Mouse (Mus musculus): ENCODE measurements around the gene Ovca2.
"Not testable (repeated sequence)": the region's sequence is repeated elsewhere in the genome, so short reads cannot be mapped to it uniquely, and the experiment has no call there.

Ovca2 gene

DNA sequence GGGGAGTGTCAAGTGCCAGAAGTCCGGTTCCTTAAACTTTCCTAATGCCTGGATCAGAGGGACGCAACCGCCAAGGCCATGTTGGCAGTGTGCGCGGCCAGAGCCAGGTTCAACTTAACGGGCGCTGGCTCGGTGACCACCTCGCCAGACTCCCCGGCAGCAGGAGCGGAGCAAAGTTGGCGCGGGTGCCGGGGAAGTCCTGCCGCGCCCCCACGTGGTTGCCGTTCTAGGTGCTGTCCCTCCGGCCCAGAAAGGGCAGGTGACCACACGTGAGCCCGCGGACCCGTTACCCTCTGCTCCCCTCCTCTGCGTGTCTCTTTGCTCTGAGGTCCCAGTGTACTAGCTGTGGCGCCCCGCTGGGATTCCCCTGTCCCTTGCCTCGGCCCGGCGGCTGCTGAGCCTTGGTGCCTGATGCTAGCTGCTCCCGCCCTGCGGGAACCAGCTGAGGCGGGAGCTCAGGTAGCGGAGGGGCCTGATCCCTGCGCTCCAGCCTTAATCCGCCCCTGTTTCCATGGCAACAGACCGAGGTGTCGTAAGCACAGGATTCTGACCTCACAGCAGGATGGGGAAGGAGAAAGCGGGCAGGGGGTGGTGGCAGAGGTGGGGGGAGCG is 16.3 kb upstream of the Ovca2 start:
- DNase-seq (ENCODE audit: inconsistent ontology term), result no peak

DNA sequence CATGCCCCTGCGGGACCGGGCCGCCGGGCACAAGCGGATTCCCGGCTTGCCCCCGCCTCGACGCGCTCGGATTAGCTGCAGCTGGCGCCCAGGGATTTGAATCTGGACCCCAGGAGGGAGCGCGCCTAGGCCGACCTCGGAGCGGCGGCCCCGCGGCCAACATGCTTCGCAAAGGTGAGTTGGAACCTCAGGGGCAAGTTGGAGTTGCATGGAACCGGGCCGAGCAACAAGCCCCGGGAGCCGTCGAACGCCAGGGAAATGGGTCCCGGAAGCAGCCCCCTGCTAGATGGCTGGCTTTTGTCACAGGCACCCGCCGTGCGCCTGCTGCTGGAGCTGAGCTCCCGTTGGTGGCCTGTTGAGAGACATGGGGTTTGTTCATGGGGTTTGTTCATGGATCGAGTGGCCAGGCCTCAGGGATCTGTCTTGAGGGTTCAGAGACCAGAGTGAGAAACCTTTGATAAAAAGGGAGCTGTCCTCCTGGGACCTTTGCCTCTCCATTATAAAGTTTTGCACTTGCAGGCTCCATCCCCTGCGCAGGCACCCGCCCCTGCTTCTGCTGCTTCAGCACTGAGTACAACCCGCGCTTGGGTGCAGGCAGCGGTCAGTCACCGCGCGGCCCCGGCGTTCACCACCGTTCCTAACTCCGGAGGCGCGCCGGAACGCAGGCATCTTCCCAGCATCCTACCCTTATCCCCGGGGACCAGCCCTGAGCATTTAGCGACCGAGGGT is 15.7 kb upstream of the Ovca2 start:
- DNase-seq (ENCODE audit: inconsistent ontology term), result peak; percentile 49

DNA sequence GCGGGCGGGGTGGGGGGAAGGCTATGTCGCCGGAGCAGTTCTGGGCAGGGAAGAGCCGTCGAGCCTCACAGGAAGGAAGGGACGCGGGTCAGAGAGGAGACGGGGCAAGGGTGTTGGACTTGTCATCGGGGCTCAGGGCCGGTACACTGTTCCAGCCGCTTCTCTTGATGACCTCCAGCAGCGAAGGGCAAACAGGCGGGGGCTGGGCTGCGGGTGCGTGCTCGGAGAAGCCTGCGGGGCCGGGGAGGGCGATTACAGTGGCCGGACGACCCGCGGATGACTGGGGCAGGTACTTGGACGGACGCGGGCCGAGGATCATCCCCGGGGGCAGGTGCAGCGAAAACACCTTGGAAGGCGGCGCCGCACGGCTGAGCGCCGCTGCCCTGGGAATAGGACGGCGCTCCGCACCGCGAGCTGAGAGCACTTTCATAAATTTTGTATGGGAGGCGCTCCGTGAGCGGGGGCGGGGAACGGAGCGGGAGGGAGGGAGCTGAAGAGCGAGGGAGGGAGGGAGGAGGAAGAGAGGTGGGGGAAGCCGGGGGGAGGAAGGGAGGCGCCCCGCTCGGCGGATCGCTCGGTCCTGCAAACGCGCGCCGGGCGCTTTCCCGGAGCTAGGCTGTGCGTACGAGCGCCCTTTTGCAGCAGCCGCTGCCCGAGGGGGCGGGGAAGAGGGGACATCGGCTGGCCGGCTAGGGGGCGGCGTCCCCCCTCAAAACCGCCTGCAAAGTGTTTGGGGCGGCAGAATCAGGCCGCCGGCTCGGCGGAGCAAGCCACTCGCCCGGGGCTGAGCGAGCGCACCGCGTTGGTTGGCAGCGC is 14.8 kb upstream of the Ovca2 start, which contains the start of gene Rtn4rl1:
Gene Rtn4rl1, plus strand, starts transcription at position 528 of the 816 bp plus-strand sequence.
- DNase-seq (ENCODE audit: inconsistent ontology term), result peak; percentile 47

DNA sequence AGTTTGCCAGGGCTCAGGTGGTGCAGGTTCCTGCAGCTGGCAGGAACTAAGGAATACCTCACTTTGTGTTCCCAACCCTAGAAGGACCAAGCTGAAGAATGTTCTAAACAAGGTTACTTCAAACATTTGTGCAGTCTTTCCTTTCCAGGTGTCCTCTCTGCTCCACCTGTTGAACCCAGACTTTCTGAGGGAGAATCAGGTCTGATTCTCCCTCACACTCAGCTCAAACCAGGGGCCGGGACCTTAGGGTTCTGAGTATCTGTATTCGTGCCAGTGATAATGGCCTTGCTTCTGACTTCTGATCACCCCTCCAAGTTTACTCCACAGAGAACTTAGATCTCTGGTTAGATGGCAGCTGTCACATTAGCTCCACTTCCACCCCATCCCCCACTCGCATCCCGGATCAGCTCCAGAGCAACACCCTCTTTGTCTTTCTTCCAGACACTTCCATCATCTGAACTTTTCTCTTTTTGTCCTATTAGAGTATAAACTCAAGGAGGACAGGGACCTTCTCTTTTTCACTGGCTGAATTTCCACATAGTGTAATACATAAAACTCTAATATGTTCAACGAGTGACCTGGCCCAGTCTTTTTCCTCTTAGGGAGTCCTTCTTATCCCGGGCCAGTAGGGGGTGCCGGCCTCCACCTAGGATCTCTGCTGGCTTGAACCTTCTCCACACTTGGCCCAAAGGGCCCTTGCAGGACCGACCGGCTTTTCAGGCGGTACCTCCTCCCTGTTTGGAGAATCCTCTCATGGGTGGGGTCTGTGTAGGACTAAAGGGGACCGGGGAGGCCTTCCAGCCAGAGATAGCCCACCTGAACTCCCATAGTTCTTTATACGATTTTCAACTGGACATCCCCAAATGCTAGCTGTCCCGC is 13.9 kb upstream of the Ovca2 start:
- peak; percentile 85 for DNase-seq (ENCODE audit: inconsistent ontology term)

DNA sequence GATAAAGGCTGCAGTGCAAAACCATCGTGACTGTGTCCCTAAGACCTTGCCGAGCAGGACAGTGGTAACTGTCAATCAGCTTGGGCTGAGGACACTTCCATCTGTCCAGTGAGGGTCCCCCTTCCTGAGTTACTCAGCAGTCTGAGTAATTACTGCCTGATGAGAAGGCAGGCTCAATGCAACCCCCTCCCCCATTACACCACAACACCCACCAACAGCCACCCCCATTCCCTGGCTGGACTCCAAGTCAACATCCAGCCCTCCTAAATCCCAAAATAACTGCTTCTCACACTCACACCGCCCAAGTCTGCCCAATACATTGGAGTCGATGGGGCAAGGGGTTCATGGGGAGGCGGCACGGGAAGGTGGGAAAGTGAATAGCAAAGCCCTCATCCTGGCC is 13.2 kb upstream of the Ovca2 start:
- DNase-seq (ENCODE audit: inconsistent ontology term), result no peak

DNA sequence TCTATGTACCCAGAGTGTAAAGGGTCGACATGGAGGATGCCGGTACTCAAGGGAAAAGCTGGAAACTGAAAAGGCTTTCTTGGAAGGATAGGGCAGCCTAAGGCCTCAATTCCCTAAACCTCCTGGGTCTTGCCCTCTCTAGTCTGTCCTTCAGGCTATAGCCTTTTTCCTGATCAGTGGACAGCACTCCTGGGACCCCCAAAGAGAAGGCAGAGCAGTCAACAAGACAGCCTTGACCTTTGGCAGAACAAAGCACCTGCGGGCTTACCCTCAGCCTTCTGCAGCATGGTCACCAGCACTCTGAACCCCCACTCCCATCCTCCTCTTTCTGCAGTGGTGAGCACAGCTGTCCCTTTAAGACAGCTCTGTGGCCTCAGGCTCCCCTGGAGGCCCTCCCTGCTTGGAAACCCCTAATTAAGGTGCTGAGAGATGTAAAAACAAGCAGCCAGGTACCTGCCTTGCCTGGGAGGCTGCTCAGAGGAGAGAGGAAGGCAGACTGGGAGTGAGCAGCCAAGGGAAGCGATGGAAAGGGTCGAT is 12.3 kb upstream of the Ovca2 start, which contains the start of gene Dph1:
Gene Dph1, minus strand, starts transcription at position 337 of the 537 bp plus-strand sequence.
- no peak for DNase-seq (ENCODE audit: inconsistent ontology term)

DNA sequence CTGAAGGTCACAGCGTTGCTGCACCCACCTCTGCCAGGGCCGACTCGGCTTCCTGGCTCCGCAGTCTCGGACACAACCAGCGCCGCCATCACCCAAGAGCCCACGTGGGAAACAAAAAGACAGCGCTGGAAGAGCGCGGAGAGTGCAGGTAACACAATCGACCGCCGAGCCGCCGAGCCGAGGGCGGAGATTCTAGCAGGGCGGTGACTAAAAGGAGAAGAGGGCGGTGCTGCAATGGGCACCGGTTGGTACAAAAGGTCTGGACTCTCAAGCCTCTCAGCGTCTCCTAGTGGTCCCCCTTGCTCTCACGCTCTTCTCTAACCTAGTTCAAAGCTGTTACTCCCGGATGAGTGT is 11.7 kb upstream of the Ovca2 start:
- peak; percentile 88 for DNase-seq (ENCODE audit: inconsistent ontology term)

DNA sequence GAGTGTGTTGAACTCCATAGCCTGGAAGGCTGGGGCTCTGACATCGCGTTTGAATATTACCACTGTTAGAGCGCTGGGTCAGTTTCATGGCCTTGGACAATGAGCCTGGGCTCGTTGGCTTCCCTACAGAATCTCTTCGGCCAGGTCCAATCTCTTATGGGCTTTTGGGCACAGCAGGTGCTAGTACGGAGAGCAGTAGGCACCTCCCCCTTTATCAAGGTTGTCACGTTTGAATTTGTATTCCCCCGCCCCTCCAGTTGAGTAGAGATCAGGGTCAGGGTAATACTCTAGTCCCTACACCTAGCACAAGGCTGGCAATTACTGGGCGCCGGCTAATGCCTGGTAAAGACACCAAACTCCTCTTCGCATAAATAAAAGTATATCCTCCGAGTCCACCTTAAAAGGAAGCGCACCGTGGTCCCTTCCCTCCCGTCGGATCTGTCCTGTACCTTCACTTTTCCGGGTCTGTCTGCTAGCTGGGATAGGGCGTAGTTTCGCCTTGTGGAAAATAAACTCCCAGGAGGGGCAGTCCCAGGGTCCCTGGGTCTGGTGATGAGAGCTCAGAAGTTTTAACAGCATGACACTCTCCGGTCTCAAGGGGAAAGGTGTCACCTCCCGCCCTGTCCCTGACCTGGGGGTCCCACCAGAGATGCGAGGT is 11.2 kb upstream of the Ovca2 start:
- no peak for DNase-seq (ENCODE audit: inconsistent ontology term)

DNA sequence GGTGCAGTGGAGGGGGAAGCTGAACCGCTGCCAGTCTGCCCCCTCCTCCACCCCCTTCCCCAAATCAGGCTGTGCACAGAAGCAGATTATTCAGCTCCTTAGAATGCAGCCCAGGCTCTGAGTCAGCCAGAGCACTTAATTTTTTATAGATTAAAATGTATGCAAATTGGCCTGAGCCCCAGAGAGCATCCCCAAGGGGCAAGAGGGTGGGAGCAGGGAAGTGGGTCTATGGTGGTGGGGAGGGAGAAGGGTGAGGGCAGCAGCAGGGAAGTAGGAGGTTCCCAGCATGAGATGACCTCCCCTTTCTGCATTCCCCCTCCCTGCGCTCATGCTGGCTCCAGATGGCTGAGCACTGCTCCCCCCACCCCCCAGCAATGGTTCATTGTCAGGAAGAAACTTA is 6.4 kb upstream of the Ovca2 start:
- no peak for DNase-seq (ENCODE audit: inconsistent ontology term)

DNA sequence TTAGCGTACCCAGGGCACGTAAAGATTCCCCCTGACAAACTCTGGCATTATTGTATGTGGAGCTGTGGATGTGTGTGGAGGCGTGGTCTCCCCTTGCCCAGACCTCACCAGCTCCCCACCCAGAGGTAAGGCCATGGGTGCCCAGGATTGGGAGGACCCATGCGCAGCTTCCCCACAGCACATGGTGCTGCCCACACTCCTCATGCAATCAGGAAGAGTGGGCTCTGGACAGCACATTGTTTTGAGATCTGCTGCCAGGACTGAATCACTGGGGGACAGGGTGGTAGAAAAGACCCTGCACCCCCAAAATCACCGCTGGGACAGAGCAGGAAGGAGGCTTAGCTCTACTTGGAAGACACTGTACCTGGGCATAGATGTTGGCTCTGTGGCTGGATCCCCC is 5.9 kb upstream of the Ovca2 start:
- no peak for DNase-seq (ENCODE audit: inconsistent ontology term)

DNA sequence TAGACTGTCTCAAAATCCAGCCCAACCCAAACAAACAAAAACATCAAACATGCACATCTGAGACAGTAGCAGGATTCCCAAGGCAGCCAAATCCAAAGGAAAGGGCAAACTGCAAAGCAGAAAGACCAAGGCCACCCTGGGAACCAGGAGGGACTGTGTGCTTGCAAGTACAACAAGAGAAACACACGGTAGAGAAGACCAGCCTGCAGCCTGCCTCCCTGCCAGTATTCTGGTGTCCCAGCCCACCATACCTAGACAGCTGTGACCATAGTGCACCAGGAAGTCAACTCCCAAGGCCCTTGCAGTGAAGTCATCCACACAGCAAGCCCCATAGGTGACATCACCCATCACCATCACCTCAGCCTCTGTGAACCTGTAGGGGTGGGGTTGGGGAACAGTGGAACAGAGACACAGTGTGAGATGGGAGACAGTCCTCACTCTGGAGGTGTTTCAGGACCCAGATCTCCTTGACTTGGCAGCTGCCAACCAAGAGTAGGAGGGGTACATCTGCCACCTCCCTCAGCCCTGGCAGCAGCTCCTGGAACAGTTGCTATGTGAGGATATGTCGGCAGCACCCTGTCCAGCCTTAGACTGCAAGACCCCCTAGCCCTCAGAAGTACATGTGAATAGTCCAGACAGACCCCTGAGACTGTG is 5.4 kb upstream of the Ovca2 start:
- no peak for DNase-seq (ENCODE audit: inconsistent ontology term)

DNA sequence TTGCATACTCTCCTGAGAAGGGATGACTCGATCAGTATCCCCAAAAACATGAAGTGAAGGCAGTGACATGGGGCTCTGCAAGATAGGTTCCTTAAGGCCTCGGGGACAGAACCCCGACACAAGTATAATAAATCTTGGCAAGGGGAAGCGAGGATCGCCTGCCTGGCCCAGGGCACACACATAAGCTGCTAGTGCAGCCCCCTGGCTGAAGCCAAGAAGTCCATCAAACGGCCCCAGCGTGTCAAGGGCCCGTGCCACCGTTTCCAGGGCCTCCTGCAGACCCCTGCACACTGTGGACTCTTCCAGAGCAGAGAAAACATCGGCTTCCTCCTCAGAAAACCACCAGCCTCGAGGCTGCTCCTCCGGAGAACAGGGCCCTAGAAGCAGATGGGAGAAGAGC is 624 bp downstream of the Ovca2 start:
- no peak for DNase-seq (ENCODE audit: inconsistent ontology term)

DNA sequence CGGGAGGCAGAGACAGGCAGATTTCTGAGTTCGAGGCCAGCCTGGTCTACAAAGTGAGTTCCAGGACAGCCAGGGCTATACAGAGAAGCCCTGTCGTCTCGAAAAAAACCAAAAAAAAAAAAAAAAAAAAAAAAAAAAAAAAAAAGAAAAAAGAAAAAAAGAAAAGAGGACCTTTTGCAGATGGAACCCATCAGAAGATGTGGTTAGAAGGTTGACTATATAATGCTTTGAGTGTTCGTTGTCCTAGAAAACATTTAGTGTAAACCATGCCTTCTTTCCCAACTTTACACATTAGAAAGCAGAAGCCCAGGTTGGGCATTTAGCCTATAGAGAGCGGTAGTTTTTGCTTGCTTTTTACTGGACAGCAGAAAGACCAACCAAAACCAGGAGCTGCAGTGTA is 4.1 kb downstream of the Ovca2 start:
- not testable (repeated sequence) for DNase-seq (ENCODE audit: inconsistent ontology term)

DNA sequence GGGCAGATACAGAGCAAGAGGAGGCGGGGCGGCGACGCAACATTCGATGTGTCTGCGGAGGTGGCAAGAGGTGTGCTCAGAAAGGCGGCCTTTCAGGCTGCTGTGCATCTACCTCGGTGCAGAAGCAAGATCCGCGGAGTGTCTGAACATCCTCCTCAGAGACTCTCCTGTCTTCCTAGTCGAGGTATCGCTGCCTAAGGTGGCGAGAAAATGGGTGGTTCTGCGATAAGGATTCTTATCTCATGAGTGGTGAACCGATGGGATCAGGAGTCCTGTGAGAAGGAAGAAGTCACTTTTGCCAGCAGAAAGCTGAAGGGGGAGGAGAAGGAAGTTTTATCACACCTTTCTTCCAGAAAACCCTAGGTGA is 4.9 kb downstream of the Ovca2 start:
- DNase-seq (ENCODE audit: inconsistent ontology term), result no peak

DNA sequence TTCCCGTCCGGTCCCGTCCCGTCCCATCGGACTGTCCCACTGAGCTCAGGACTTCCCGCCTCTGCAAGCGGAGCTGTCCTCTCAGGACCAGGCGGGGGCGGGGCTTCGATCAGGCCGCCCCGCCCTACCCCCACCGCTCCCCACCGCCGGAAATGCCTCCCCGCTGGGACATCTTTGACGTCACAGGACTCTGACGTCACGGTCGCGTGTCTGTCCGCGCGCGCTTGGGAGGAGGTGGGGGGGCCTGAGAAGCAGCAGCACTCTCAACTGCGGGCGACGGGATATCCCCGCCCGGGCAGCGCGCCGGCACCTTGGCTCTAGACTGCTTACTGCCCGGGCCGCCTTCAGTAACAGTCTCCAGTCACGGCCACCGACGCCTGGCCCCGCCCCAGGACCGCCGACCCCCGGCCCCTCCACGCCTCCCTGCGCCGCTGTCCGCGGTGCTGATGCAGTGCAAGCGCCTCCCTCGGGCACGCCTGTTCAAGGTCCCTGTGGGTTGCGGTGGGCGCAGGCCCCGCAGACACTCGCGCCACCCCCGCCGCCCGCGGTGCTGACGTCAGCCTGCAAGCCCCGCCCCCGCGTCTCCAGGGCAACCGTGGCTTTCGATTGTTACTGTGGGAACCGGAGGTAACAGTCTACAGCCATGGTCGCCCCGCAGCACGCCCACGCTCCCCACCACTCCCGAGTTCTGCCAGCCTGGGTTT is 5.4 kb downstream of the Ovca2 start:
- peak; percentile 95 for DNase-seq (ENCODE audit: inconsistent ontology term)

DNA sequence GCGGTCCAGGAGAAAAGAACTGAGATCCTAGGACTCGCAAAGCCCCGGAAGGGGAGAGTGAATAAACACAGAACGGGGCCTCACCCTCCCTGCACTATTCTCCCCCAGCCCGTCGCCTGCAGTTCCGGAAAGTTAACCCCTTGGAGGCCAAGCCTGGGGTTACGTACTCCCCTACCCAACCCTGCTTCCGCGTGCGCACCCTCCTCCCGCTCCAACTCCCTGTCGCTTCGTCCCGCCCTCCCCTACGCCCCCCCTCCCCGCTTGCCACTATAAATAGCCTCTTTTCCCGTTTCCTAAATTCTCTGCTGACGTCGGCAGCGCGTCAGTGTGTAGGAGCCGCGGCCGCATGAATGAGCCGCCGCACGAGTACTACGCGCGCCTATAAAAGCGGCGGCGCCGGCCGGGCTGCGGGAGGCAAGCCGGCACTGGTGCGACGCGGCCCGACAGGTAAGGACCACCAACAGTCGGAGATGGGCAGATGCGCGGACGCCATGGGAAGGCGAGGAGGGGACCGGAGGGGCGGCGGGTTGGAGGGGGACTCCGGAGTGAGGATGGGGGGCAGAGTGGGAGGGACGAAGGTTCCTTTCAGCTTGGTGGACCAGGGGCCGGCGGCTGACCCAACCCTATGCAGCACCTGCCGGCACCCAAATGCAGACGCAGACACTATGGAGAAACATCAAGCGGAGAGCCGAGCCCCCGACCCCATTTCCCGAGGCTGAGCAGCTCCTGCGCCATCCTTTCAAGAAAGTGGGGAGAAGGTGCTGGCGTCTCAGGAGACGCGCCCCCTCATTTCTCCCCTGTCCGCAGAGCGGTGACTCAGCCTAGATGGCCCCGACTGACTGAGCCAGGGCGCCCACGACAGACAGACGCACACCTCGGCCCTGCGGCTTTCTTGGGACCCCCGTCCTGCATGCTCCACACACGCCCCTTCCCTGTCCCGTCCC is 6.2 kb downstream of the Ovca2 start:
- DNase-seq (ENCODE audit: inconsistent ontology term), result peak; percentile 61

DNA sequence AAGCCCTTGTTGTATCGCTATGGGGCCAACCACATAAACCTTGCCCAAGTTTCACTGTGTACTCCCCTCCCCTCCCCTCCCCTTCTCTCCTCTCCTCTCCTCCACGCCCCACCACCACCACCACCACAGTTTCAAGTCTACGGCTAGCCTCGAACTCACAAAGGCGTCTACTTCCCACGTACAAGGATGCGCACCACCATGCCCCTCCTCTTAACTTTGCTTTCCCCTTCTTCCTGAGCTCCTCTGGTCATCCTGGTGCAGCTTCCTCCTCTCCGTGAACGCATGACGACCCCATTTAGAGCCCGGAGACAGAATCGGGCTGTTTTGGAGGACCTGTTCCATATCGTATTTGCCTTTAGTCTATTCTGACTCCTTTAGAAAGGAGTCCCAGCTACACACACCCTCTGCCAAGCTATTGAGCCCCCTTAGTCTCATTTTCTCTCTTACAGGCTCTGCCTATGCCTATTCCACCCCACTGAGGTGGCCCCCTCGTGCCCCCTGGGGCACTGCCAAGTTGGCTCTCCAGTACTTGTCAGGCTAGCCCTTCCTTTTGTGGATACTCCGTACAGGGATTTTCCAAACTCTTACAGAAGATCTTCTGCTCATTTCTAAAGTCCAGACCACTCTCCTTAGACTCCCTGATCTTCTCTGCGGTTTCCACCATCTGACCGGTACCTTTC is 7.3 kb downstream of the Ovca2 start:
- no peak for DNase-seq (ENCODE audit: inconsistent ontology term)

DNA sequence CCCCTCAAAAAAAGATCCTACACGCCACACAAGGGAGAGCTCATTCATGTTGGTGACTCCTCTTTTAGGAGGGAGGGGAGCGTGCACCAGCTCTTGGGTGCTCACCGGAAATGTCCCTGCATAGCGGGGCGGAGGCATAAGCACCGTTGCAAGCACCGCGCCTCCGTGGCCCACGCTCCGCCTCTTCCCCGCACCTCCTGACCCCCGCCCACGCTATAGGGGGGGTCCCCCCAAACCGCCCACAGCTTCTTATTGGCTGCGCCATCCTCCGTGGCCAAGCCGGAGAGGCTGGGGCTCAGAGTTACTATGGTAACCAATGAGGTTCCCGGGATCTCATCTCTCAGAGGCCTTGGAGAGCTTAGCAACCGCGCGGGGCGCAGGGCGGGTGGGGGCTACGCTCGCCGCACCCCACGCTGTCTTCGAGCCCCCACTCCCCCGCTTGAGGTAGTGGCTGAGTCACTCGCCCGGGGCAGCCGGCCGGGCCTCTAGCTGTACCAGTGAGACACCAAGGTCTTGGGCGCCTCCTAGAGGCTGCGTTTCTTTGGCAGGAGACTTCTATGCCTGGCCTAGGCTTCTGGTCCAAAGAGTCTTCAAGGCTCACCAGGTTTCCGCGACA is 8.4 kb downstream of the Ovca2 start:
- peak; percentile 97 for DNase-seq (ENCODE audit: inconsistent ontology term)
